Mouse (Mus musculus) forebrain, embryonic 16.5 days (tissue): Measurements from ENCODE around the gene Tmco5b. TPM values are rescaled to one million over a fixed set of nuclear protein-coding genes. Genes with fewer than 3 reads are reported as not detected.

ENCODE experiments used
- ATAC-seq: fragments of 200-750 bp; cut with Nextera tagmentation; 2 replicates; pipeline ENCODE4 v1.8.0; 2017; ENCODE audit warnings: mild to moderate bottlenecking, moderate library complexity
- H3K27ac ChIP-seq: fragments of 300-500 bp; sonication (generic); 2 replicates; pipeline ENCODE4 v1.5.1; 2014; ENCODE audit warnings: low read length, control low read depth
- H3K27me3 ChIP-seq: fragments of 300-500 bp; sonication (generic); replicated peaks from 2 replicates; pipeline ENCODE4 v1.6.1; 2014; ENCODE audit warnings: low read length; ENCODE audit not compliant: control insufficient read depth, insufficient read depth
- H3K36me3 ChIP-seq: fragments of 300-500 bp; sonication (generic); 2 replicates; pipeline ENCODE4 v1.6.1; 2014; ENCODE audit not compliant: control insufficient read depth, insufficient read depth
- H3K4me1 ChIP-seq: fragments of 300-500 bp; sonication (generic); replicated peaks from 2 replicates; pipeline ENCODE4 v1.6.1; 2014; ENCODE audit warnings: low read length; ENCODE audit not compliant: control insufficient read depth, insufficient read depth
- H3K4me2 ChIP-seq: fragments of 300-500 bp; sonication (generic); 2 replicates; pipeline ENCODE4 v1.6.1; 2014; ENCODE audit warnings: mild to moderate bottlenecking, low read length, control low read depth
- H3K4me3 ChIP-seq: fragments of 300-500 bp; sonication (generic); replicated peaks from 2 replicates; pipeline ENCODE4 v1.5.1; 2014; ENCODE audit warnings: mild to moderate bottlenecking, low read length, control low read depth
- H3K9ac ChIP-seq: fragments of 300-500 bp; sonication (generic); replicated peaks from 2 replicates; pipeline ENCODE4 v1.6.1; 2014; ENCODE audit warnings: low read depth, low read length, control low read depth
- H3K9me3 ChIP-seq: fragments of 300-500 bp; sonication (generic); 2 replicates; pipeline ENCODE4 v1.6.1; 2016; ENCODE audit warnings: low read length; ENCODE audit not compliant: control insufficient read depth
- WGBS: fragments of 180-500 bp; shearing (Covaris S2); extraction: QIAGEN DNeasy Blood & Tissue Kit; methylation state at CpG from one replicate; pipeline ENCODE4 v1.1.7; 2014; 5-methylcytosine and 5-hydroxymethylcytosine counted together
- polyA plus RNA-seq: library from polyadenylated mRNA; unstranded; fragments of >200 nt; fragmentation: Nextera tagmentation; extraction: Ambion mirVana; gene quantifications from 2 replicates; pipeline ENCODE4 v1.2.1, GENCODE M21; 2015

Gene Tmco5b
- polyA plus RNA-seq, 1 experiment from 2014 or later = not detected

- Histone ChIP-seq H3K9ac (no peak overlapping the region), H3K4me3 (no peak overlapping the region), H3K27ac (no peak overlapping the region), H3K4me2 (no peak overlapping the region), H3K4me1 (no peaks in the 10 kb centered on the region), H3K9me3 (no peaks in the 10 kb centered on the region), H3K27me3 (no peaks in the 10 kb centered on the region), H3K36me3 (no peaks in the 10 kb centered on the region)
- WGBS = 86% methylated on average over 3 of the region's 3 CpGs
- ATAC-seq = no peak; the same call in 1 of the 2 replicates
Observed at GRCm38 (mm10) chr2:113335561-113336294, 50.2 kb downstream of the Tmco5b start.

- Histone ChIP-seq H3K9me3 (no peaks in the 10 kb centered on the region), H3K9ac (no peak overlapping the region), H3K36me3 (no peaks in the 10 kb centered on the region), H3K27ac (no peak overlapping the region), H3K27me3 (no peaks in the 10 kb centered on the region), H3K4me2 (no peak overlapping the region), H3K4me3 (no peak overlapping the region), H3K4me1 (no peaks in the 10 kb centered on the region)
- 77% methylated on average over 2 of the region's 2 CpGs for WGBS
- ATAC-seq = no peak
Observed at GRCm38 (mm10) chr2:113344536-113344935, 59.0 kb downstream of the Tmco5b start.

Other genes starting within 250 kb of the Tmco5b start
- 6.3 and 9.9 TPM in 2 replicates for gene Ryr3, start 68.6 kb upstream of the Tmco5b start, polyA plus RNA-seq
- gene Fmn1, start 42.0 kb downstream of the Tmco5b start, polyA plus RNA-seq = 0.26 and 0.28 TPM in 2 replicates